Mouse (Mus musculus) ES-E14 (cell line): ENCODE data around the gene Carm1. TPM values are rescaled to one million over a fixed set of nuclear protein-coding genes. Genes with fewer than 3 reads are reported as not detected.

Experiments used
- DNase-seq: peaks from one replicate; pipeline ENCODE4 v3.0.0-alpha.2; 2013; ENCODE audit warnings: low read depth, low spot score
- H3K27ac ChIP-seq: 2 replicates; pipeline ENCODE4 v1.5.1; 2012; ENCODE audit warnings: low read depth, mild to moderate bottlenecking, low read length, moderate library complexity, mixed read lengths; ENCODE audit not compliant: poor library complexity, insufficient read depth, severe bottlenecking
- H3K36me3 ChIP-seq: 2 replicates; pipeline ENCODE4 v1.6.1; 2012; ENCODE audit warnings: mild to moderate bottlenecking, low read length, moderate library complexity, mixed read lengths; ENCODE audit not compliant: control insufficient read depth, poor library complexity, insufficient read depth, severe bottlenecking
- H3K4me1 ChIP-seq, 2 experiments: fragments of 150-350 bp in 1 of 2; sonication (generic) in 1 of 2; 2 replicates each; pipeline ENCODE4 v1.6.1; 2012; ENCODE audit warnings: low read length in 2 of 2, mild to moderate bottlenecking in 1 of 2, mixed read lengths in 1 of 2; ENCODE audit not compliant: control insufficient read depth in 2 of 2, insufficient read depth in 2 of 2, poor library complexity in 1 of 2
- H3K4me3 ChIP-seq, 2 experiments: fragments of 150-350 bp in 1 of 2; sonication (generic) in 1 of 2; 2 replicates each; pipeline ENCODE4 v1.5.1; 2012; ENCODE audit warnings: low read length in 2 of 2, low read depth in 1 of 2, mild to moderate bottlenecking in 1 of 2, mixed read lengths in 1 of 2; ENCODE audit not compliant: insufficient read depth in 1 of 2, poor library complexity in 1 of 2, severe bottlenecking in 1 of 2
- H3K9ac ChIP-seq: 2 replicates; pipeline ENCODE4 v1.6.1; 2012; ENCODE audit warnings: low read depth, mild to moderate bottlenecking, low read length, mixed read lengths; ENCODE audit not compliant: poor library complexity, insufficient read depth, severe bottlenecking
- H3K9me3 ChIP-seq: fragments of 150-350 bp; sonication (generic); 2 replicates; pipeline ENCODE4 v1.6.1; 2012; ENCODE audit warnings: low read depth, mild to moderate bottlenecking, low read length; ENCODE audit not compliant: control insufficient read depth, insufficient read depth
- CHD2 ChIP-seq: IDR thresholded peaks from 2 replicates; pipeline ENCODE4 v1.6.1; 2014; ENCODE audit warnings: mild to moderate bottlenecking, low read depth, low read length, inconsistent platforms
- HCFC1 ChIP-seq: IDR thresholded peaks from 2 replicates; pipeline ENCODE4 v1.6.1; 2012; ENCODE audit warnings: low read length, inconsistent platforms, borderline replicate concordance; ENCODE audit not compliant: insufficient read depth
- MAFK ChIP-seq: IDR thresholded peaks from 2 replicates; pipeline ENCODE4 v1.6.1; 2014; ENCODE audit warnings: mild to moderate bottlenecking, low read depth, low read length, inconsistent platforms; ENCODE audit not compliant: insufficient read depth
- ZC3H11A ChIP-seq: IDR thresholded peaks from 2 replicates; pipeline ENCODE4 v1.6.1; 2012; ENCODE audit warnings: low read depth, mild to moderate bottlenecking, inconsistent platforms, low read length, borderline replicate concordance
- ZNF384 ChIP-seq: IDR thresholded peaks from 2 replicates; pipeline ENCODE4 v1.6.1; 2012; ENCODE audit warnings: low read depth, low read length, inconsistent platforms
- in situ Hi-C, 2 experiments: fragments of 600-800 bp; cut with MboI; formaldehyde crosslinking; loops; one replicate each; pipeline ENCODE4 v1.15.1; 2025; ENCODE audit warnings: low sequenced_read_pairs in 2 of 2, inconsistent platforms in 1 of 2; ENCODE audit not compliant: unreplicated experiment in 2 of 2
- total RNA-seq: library from RNA; depleted of rRNA; stranded (reverse); fragments of 300-350 nt; gene quantifications from 2 replicates; pipeline ENCODE4 v1.2.3, GENCODE M21; 2012

Carm1 gene
- total RNA-seq, 1 experiment: 60.0 TPM

DNA sequence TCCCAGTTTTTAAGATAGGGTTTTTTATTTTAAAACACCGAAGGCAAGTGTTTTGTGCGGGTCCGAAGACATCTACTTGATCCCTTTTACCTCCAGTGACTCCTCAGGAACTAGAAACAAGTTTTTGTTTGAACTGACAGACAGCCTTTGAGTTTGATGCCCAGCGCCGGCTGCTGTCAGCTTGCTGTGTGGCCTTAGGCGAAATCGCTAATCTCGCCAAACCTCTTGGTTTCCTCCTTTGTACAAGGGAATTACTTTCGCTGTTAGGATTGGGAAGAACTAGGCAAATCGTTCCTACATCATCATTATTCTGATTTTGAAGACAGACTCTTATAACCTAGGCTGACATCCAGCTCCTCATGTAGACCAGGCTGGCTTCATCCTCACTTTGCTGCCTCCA lies 70.4 kb downstream of the Carm1 start:
- Histone ChIP-seq H3K4me1 (peaks cover 2 to 4% of the 10 kb centered on the region in 2 experiments; a peak in 2 of 4 replicates), H3K27ac (no peak overlapping the region), H3K4me3 (peak overlapping the region; percentile 92 to 95), H3K9ac (peak overlapping the region; percentile 56; the same call in 1 of the 2 replicates), H3K36me3 (no peaks in the 10 kb centered on the region), H3K9me3 (no peaks in the 10 kb centered on the region)
- DNase-seq: no peak
- in situ Hi-C loops: no loop called here
- TF ChIP-seq MAFK (no peak), ZNF384 (no peak), HCFC1 (no peak), ZC3H11A (no peak), CHD2 (no peak)

GRCm38 (mm10) chr9:21620229-21620628 lies 73.5 kb downstream of the Carm1 start:
- H3K9me3 ChIP-seq: no peaks in the 10 kb centered on the region
- H3K4me3 ChIP-seq: no peak overlapping the region
- no peak for DNase-seq
- no peak overlapping the region for H3K27ac ChIP-seq
- no peaks in the 10 kb centered on the region for H3K36me3 ChIP-seq
- in situ Hi-C loops: no loop called here
- no peaks in the 10 kb centered on the region for H3K4me1 ChIP-seq
- H3K9ac ChIP-seq: no peak overlapping the region
- TF ChIP-seq HCFC1: no peak
- no peak for TF ChIP-seq ZNF384
- TF ChIP-seq ZC3H11A: no peak
- no peak for TF ChIP-seq CHD2
- TF ChIP-seq MAFK: no peak

DNA sequence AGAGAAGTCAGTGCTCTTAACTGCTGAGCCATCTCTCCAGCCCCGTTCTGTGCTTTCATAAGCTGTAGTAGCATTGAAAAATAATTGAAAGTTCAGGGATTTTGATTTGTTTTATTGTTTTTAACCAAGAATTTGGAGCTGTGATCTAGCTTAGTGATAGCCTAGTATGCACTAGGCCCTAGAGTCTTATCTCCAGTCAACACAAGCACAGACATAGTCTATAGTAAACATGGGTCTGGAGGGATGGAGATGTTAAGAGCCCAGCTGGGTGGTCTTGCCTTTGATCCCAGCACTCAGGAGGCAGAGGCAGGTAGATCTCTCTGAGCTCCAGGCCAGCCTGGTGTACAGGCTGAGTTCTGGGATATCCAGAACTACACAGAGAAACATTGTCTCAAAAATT lies 76.0 kb downstream of the Carm1 start:
- no peaks in the 10 kb centered on the region for H3K9me3 ChIP-seq
- no peaks in the 10 kb centered on the region for H3K4me1 ChIP-seq
- no peaks in the 10 kb centered on the region for H3K36me3 ChIP-seq
- TF ChIP-seq HCFC1 (no peak), MAFK (no peak), ZC3H11A (no peak), ZNF384 (no peak), CHD2 (no peak)
- DNase-seq: no peak
- no peak overlapping the region for H3K4me3 ChIP-seq
- no peak overlapping the region for H3K27ac ChIP-seq
- no peak overlapping the region for H3K9ac ChIP-seq
- in situ Hi-C loops: no loop called here

DNA sequence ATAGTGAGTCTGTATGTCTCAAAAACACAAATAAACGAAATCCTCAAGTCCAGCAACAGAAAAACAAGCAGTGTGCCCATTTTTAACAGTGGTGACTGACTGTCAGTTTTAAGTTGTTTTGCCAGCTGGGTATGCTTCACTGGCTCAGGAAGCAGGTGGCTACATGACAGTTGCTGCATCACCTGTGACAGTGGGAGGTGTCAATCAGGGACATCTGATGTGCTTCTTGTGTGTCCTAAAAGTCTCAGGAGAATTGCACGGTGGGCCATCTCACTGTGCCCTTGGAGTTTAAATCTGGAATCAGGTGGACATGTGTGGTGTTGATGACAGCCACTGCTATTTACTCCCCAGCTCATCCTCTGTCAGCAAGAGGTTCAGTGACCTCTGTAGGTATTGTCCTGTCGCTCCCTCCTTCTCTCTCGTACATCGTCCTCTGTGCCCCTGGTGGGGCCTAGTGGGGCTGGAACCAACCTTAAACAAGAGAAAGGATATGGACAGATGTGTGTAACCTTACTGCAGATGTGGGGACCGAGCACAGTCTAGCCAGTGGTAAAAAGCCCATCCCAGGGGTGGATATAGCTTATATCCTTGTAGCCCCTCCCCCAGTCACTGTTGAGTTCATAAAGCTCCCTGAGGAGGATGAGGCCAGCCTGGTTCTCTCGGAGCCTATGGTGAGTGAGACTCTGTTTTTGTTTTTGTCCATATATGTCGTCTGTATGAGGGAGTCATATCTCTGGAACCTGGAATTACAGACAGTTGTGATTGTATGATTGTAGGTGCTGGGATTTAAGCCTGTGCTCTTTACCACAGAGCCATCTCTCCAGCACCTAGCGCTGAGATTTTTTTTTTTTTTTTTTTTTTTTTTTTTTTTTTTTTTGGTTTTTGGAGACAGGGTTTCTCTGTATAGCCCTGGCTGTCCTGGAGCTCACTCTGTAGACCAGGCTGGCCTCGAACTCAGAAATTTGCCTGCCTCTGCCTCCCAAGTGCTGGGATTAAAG lies 78.9 kb downstream of the Carm1 start:
- in situ Hi-C loops: no loop called here
- H3K9me3 ChIP-seq: no peaks in the 10 kb centered on the region
- TF ChIP-seq ZNF384 (peak; percentile 70), HCFC1 (no peak)
- H3K4me3 ChIP-seq: no peak overlapping the region
- no peak for DNase-seq
- no peaks in the 10 kb centered on the region; a peak in 1 of 4 replicates for H3K4me1 ChIP-seq
- H3K9ac ChIP-seq: no peak overlapping the region
- H3K27ac ChIP-seq: no peak overlapping the region
- H3K36me3 ChIP-seq: no peaks in the 10 kb centered on the region
